Mouse (Mus musculus): ENCODE data around the gene Tgm5. TPM values are rescaled to one million over a fixed set of nuclear protein-coding genes. Genes with fewer than 3 reads are reported as not detected.

Tgm5 gene
- polyA plus RNA-seq, 1 experiment, result 0.24 TPM

- no peaks in the 10 kb centered on the region for H3K27me3 ChIP-seq (ENCODE audit: control insufficient read depth, insufficient read depth, low read length)
- H3K4me1 ChIP-seq (ENCODE audit: control insufficient read depth, insufficient read depth, insufficient read length, low read length), result no peaks in the 10 kb centered on the region
- no peak for TF ChIP-seq POLR2A (IDR thresholded peaks at IDR 0.05; ENCODE audit: low read depth, low read length)
- no peak for TF ChIP-seq CTCF (IDR thresholded peaks at IDR 0.05; ENCODE audit: extremely low read depth, insufficient read length, insufficient replicate concordance, low read depth, low read length)
- WGBS, result 83% methylated on average over 4 of the region's 4 CpGs
- no peak within 1 kb of the TSS for H3K27ac ChIP-seq (ENCODE audit: insufficient read depth, low read depth, low read length)
- H3K4me3 ChIP-seq (ENCODE audit: low read depth, low read length), result no peak within 1 kb of the TSS
- no peaks in the 10 kb centered on the region for H3K36me3 ChIP-seq (ENCODE audit: control insufficient read depth, insufficient read depth, low read length)
Measured at GRCm38 (mm10) chr2:121109695-121110094, 24.1 kb upstream of the Tgm5 start, which contains the start of gene Tgm7. Gene Tgm7, minus strand, starts transcription at chr2:121109795.

GRCm38 (mm10) chr2:121105940-121106339 lies 20.3 kb upstream of the Tgm5 start:
- TF ChIP-seq POLR2A (IDR thresholded peaks at IDR 0.05; ENCODE audit: low read depth, low read length), result no peak
- TF ChIP-seq CTCF (IDR thresholded peaks at IDR 0.05; ENCODE audit: extremely low read depth, insufficient read length, insufficient replicate concordance, low read depth, low read length), result no peak
- Histone ChIP-seq H3K27me3 (ENCODE audit: control insufficient read depth, insufficient read depth, low read length) (no peaks in the 10 kb centered on the region), H3K4me3 (ENCODE audit: low read depth, low read length) (no peak overlapping the region), H3K36me3 (ENCODE audit: control insufficient read depth, insufficient read depth, low read length) (no peaks in the 10 kb centered on the region), H3K4me1 (ENCODE audit: control insufficient read depth, insufficient read depth, insufficient read length, low read length) (no peaks in the 10 kb centered on the region), H3K27ac (ENCODE audit: insufficient read depth, low read depth, low read length) (no peak overlapping the region)

GRCm38 (mm10) chr2:121102051-121102450 lies 16.4 kb upstream of the Tgm5 start:
- Histone ChIP-seq H3K27me3 (ENCODE audit: control insufficient read depth, insufficient read depth, low read length) (no peaks in the 10 kb centered on the region), H3K4me3 (ENCODE audit: low read depth, low read length) (no peak overlapping the region), H3K4me1 (ENCODE audit: control insufficient read depth, insufficient read depth, insufficient read length, low read length) (no peaks in the 10 kb centered on the region), H3K27ac (ENCODE audit: insufficient read depth, low read depth, low read length) (no peak overlapping the region), H3K36me3 (ENCODE audit: control insufficient read depth, insufficient read depth, low read length) (no peaks in the 10 kb centered on the region)
- WGBS, result 13% methylated on average over 9 of the region's 9 CpGs
- TF ChIP-seq POLR2A (IDR thresholded peaks at IDR 0.05; ENCODE audit: low read depth, low read length), result no peak
- no peak for TF ChIP-seq CTCF (IDR thresholded peaks at IDR 0.05; ENCODE audit: extremely low read depth, insufficient read length, insufficient replicate concordance, low read depth, low read length)

GRCm38 (mm10) chr2:121089751-121090150 lies 4.1 kb upstream of the Tgm5 start:
- no peak for TF ChIP-seq CTCF (IDR thresholded peaks at IDR 0.05; ENCODE audit: extremely low read depth, insufficient read length, insufficient replicate concordance, low read depth, low read length)
- TF ChIP-seq POLR2A (IDR thresholded peaks at IDR 0.05; ENCODE audit: low read depth, low read length), result no peak
- no peak overlapping the region for H3K27ac ChIP-seq (ENCODE audit: insufficient read depth, low read depth, low read length)
- 54% methylated on average over 4 of the region's 4 CpGs for WGBS
- no peaks in the 10 kb centered on the region for H3K36me3 ChIP-seq (ENCODE audit: control insufficient read depth, insufficient read depth, low read length)
- H3K27me3 ChIP-seq (ENCODE audit: control insufficient read depth, insufficient read depth, low read length), result no peaks in the 10 kb centered on the region
- H3K4me1 ChIP-seq (ENCODE audit: control insufficient read depth, insufficient read depth, insufficient read length, low read length), result no peaks in the 10 kb centered on the region
- H3K4me3 ChIP-seq (ENCODE audit: low read depth, low read length), result no peak overlapping the region

GRCm38 (mm10) chr2:121088507-121088906 lies 2.9 kb upstream of the Tgm5 start:
- Histone ChIP-seq H3K36me3 (ENCODE audit: control insufficient read depth, insufficient read depth, low read length) (no peaks in the 10 kb centered on the region), H3K4me3 (ENCODE audit: low read depth, low read length) (no peak overlapping the region), H3K4me1 (ENCODE audit: control insufficient read depth, insufficient read depth, insufficient read length, low read length) (no peaks in the 10 kb centered on the region), H3K27me3 (ENCODE audit: control insufficient read depth, insufficient read depth, low read length) (no peaks in the 10 kb centered on the region), H3K27ac (ENCODE audit: insufficient read depth, low read depth, low read length) (no peak overlapping the region)
- TF ChIP-seq POLR2A (IDR thresholded peaks at IDR 0.05; ENCODE audit: low read depth, low read length) (no peak), CTCF (IDR thresholded peaks at IDR 0.05; ENCODE audit: extremely low read depth, insufficient read length, insufficient replicate concordance, low read depth, low read length) (no peak)
- WGBS, result 88% methylated on average over 3 of the region's 3 CpGs

GRCm38 (mm10) chr2:121082626-121083025 lies 3.0 kb downstream of the Tgm5 start:
- Histone ChIP-seq H3K4me3 (ENCODE audit: low read depth, low read length) (no peak overlapping the region), H3K4me1 (ENCODE audit: control insufficient read depth, insufficient read depth, insufficient read length, low read length) (no peaks in the 10 kb centered on the region), H3K27me3 (ENCODE audit: control insufficient read depth, insufficient read depth, low read length) (no peaks in the 10 kb centered on the region), H3K36me3 (ENCODE audit: control insufficient read depth, insufficient read depth, low read length) (no peaks in the 10 kb centered on the region), H3K27ac (ENCODE audit: insufficient read depth, low read depth, low read length) (no peak overlapping the region)
- 64% methylated on average over 1 of the region's 1 CpGs for WGBS
- TF ChIP-seq POLR2A (IDR thresholded peaks at IDR 0.05; ENCODE audit: low read depth, low read length) (no peak), CTCF (IDR thresholded peaks at IDR 0.05; ENCODE audit: extremely low read depth, insufficient read length, insufficient replicate concordance, low read depth, low read length) (no peak)

- Histone ChIP-seq H3K27me3 (ENCODE audit: control insufficient read depth, insufficient read depth, low read length) (no peaks in the 10 kb centered on the region), H3K27ac (ENCODE audit: insufficient read depth, low read depth, low read length) (no peak overlapping the region), H3K4me1 (ENCODE audit: control insufficient read depth, insufficient read depth, insufficient read length, low read length) (no peaks in the 10 kb centered on the region), H3K4me3 (ENCODE audit: low read depth, low read length) (no peak overlapping the region), H3K36me3 (ENCODE audit: control insufficient read depth, insufficient read depth, low read length) (no peaks in the 10 kb centered on the region)
- TF ChIP-seq CTCF (IDR thresholded peaks at IDR 0.05; ENCODE audit: extremely low read depth, insufficient read length, insufficient replicate concordance, low read depth, low read length) (no peak), POLR2A (IDR thresholded peaks at IDR 0.05; ENCODE audit: low read depth, low read length) (no peak)
- 76% methylated on average over 7 of the region's 7 CpGs for WGBS
Measured at GRCm38 (mm10) chr2:121074747-121075146, 10.9 kb downstream of the Tgm5 start.

- Histone ChIP-seq H3K4me3 (ENCODE audit: low read depth, low read length) (no peak overlapping the region), H3K36me3 (ENCODE audit: control insufficient read depth, insufficient read depth, low read length) (no peaks in the 10 kb centered on the region), H3K27me3 (ENCODE audit: control insufficient read depth, insufficient read depth, low read length) (no peaks in the 10 kb centered on the region), H3K27ac (ENCODE audit: insufficient read depth, low read depth, low read length) (no peak overlapping the region), H3K4me1 (ENCODE audit: control insufficient read depth, insufficient read depth, insufficient read length, low read length) (no peaks in the 10 kb centered on the region)
- 56% methylated on average over 6 of the region's 6 CpGs for WGBS
- TF ChIP-seq POLR2A (IDR thresholded peaks at IDR 0.05; ENCODE audit: low read depth, low read length) (no peak), CTCF (IDR thresholded peaks at IDR 0.05; ENCODE audit: extremely low read depth, insufficient read length, insufficient replicate concordance, low read depth, low read length) (no peak)
Measured at GRCm38 (mm10) chr2:121071871-121072270, 13.8 kb downstream of the Tgm5 start.
